Mouse (Mus musculus) gastrocnemius, postnatal 25 days (tissue): ENCODE data around the gene Saa2. TPM values are rescaled to one million over a fixed set of nuclear protein-coding genes. Genes with fewer than 3 reads are reported as not detected.
"Not testable (repeated sequence)": the region's sequence is repeated elsewhere in the genome, so short reads cannot be mapped to it uniquely, and the experiment has no call there.

ENCODE experiments used
- DNase-seq: peaks from one replicate; pipeline ENCODE4 v3.0.0; 2022
- long read RNA-seq, 2 experiments: library from polyadenylated mRNA; stranded (forward); transcript quantifications; one replicate each; pipeline ENCODE4 v2.0.0; 2021
- total RNA-seq, 2 experiments: library from RNA; stranded (reverse); gene quantifications; 1 replicate in 1 of 2; 2 replicates in 1 of 2; pipeline ENCODE4 v1.2.3; 2021

Gene Saa2
- not detected for total RNA-seq
- long read RNA-seq, experiment 1: 0 reads
- long read RNA-seq, experiment 2: 0 reads

DNA sequence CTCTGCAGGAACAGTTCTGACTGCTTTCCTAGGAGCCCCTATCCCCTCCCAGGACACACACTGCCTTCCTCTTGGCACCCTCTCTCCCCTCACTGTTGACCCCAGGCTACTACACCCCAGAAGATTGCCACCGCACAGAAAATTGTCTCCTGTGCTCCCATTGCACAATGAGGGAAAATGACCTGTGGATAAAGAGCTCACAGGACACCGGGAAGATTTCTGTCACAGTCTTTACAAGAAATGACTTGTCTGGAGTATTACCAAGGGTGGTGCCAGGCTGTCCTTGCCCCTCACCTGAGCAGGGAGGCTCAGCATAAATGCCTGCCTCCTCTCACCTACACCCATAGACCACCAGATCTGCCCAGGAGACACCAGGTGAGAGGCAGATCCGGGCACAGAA is at the start of gene Saa2:
TSS of gene Saa2 (plus strand) at position 301 of the 400 bp plus-strand sequence.
- no peak for DNase-seq

DNA sequence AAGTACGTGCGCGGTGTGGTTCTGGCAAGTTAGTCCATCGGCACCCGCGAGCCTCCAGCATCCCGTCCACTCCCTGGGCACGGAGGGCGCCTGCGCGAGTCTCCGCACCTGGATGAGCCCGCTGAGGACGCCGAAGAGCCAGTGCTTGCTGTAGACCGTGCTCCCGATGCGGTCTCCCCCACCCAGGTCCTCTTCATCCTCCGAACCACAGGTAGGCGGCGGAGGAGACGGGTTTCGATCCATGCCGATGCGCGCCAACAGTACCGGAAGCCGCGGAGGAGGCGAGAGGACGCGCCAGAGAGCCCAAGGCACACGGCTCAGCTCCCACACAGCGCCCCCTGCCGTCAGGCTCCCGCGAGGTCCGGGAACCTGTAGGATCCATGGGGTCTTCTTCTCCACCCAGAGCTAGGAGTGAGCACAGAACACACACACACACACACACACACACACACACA is 41.2 kb upstream of the Saa2 start, which contains the start of gene Saal1:
TSS of gene Saal1 (minus strand) at position 291 of the 455 bp plus-strand sequence.
- peak; percentile 67 for DNase-seq

DNA sequence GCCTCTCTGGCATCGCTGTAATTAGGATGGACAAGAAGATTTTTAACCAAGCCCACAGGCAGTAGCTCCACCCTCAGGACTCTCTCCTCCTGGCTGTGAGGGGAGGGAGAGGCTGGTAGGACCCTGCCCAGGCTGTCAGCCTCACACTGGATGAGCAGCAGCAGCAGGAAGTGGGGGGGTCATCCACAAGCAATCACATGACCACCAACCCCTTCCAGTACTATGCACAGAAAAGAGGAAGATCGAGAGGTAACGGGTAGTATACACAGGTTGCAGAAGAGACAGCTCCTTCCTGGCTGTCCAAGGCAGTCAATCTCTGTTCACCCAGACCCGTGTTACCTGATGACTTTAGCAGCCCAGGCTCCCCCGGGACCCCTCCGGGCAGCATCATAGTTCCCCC is 39.3 kb upstream of the Saa2 start:
- no peak for DNase-seq

DNA sequence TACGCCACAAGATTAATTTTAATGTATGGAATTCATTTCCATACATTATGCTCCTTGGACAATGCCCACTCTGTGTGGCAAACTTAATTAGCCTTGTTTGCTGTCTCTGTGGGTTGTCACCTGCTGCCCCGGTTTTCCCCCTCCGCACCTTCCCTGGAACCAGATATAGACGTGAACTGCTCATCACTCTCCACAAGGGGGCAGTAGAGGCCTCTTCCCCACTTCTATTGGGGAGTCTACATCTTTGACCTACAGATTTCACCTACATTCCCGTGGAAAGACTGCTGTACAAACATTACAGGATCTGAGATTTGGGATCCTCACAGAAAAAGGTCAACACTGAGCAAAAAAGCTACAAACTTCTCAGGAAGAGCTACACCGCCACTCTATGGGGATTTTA is 37.1 kb upstream of the Saa2 start:
- peak; percentile 25 for DNase-seq

DNA sequence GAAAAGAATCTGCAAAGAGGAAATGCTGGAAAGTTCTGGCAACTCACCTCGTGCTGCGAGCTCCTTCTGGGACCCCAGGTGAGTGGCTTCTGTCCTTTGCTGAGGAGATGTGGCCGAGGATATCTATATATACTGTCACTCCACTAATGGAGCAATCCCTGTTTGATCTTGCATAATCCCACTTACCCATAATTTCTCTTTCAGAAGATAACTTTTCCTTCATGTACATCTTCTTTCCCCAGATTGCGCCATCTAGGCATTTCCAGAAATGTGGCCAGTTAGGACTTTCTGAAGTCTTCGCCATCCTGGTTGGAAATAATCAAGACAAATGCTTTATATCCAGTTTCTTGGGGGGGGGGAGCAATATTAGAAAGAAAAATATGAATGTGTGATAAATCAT is 36.0 kb upstream of the Saa2 start, which contains the start of gene Saa3:
TSS of gene Saa3 (minus strand) at position 101 of the 400 bp plus-strand sequence.
- no peak for DNase-seq

DNA sequence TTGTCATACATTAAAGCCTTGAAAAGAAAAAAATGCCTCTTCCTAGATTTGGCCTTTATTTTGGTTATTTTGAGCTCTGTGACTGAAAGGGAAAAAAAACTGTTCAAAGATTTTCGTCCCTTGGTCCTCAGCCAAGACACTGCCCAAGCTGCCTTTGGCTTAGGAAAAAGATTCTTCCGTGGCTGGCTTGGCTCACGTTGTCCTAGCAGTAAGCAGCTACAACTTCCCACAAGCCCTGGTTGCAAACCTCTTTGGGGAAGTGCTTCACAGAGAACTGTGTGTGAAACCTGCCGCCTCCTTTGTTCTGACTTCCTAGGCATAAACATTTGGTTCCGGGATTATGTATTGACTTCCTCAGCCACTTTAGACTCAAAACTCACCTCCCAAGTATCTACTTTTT is 34.7 kb upstream of the Saa2 start:
- no peak for DNase-seq

DNA sequence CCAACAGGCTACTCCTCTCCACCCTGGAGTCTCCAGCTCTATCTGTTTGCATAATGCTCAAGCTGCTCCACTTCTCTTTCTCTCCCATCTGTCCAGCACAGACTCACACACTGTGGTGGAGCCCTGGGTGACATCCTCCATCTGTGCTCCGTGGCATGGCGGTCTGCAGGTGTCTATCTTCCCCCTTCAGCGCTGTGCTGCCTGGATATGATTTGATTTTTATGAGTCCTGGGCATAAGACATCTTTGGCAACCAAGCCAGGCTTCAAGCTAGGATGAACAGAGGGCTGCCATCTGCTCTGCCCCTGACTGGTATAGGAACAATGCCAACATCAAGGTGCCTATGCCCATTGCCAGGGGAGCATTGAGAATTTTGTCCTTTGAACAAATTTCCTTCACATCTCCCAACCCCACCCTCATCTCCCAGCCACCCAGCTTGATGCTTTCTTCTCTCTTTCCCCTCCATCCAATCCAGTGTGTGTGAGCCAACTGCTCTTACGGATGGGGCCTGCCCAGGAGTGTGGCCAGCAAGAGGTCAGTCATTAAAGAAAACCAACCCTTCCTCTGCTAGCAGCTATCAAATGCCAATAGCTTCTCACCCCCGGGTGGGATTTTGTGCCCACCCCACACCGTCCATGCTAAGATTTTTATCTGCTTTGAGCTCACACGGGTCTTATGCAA is 32.9 kb upstream of the Saa2 start:
- DNase-seq: no peak

DNA sequence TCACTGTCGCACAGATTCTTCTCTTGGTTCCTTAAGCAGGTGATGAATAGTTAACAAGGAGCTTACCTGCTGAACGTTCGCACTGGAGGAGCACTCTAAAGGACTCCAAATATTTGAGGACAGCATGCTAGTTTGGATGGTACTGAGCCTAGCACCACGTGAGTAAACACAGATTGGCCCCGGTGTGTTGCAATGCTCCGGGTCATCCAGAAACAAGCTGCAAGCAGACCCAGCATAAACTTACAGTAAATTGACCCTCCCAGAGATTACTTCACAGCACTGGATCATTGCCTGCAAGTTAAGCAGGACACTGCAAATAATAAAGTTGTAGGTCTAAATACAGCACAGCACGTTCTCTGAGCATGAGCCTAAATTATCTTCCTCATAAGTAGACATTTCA is 32.1 kb upstream of the Saa2 start:
- DNase-seq: peak; percentile 70

DNA sequence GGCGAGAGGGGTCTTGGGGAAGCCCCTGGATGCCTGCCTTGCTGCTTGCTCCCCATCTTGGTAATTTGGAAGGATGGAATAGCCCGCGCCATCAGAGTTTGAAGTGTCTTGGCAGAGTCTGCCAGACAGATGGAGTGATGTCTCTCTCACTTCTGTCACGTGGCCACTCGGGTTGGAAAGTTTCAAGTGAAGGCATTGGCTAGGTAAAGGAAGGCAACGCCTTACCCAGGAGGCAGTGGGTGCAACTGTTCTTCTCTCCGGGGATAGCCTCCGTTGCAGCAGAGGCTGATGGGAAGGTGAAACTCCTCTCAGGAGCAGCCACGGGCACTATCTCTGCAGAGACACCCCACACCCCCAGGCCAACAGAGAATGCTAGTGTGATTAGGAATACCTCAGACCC is 31.1 kb upstream of the Saa2 start:
- DNase-seq: no peak

DNA sequence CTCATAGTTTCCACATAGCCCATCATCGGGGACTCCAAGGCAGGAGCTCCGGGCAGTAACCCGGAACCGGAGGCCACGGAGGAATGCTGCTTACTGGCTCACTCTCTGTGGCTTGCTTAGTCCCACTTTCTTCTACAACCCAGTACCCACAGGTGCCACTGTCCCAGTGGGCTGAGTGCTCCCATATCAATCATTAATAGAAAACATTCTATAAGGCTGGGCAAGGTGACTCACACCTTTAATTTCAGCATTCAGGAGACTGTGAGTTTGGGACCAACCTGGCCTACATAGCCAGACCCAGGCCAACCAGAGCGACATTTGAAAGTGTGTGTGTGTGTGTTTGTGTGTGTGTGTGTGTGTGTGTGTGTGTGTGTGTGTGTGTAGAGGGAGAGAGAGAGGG is 28.2 kb upstream of the Saa2 start:
- no peak for DNase-seq

DNA sequence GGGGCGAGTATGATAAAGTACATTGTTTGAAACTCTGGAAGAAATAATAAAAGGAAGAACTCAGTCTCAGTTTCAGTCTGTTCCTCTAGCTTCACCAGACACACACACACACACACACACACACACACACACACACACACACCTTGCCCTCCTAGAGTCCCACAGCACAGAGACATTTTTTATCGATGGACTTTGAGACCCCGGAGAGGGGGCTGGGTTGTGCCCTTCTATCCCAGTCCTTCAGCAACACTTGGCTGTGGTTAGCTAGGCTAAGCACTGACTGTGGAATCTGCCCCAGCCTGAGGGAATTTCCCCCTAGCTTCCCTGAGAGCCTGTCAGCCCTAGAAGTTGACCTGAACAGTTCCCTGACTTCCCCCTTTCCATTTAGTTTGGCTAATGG is 27.7 kb upstream of the Saa2 start:
- no peak for DNase-seq

DNA sequence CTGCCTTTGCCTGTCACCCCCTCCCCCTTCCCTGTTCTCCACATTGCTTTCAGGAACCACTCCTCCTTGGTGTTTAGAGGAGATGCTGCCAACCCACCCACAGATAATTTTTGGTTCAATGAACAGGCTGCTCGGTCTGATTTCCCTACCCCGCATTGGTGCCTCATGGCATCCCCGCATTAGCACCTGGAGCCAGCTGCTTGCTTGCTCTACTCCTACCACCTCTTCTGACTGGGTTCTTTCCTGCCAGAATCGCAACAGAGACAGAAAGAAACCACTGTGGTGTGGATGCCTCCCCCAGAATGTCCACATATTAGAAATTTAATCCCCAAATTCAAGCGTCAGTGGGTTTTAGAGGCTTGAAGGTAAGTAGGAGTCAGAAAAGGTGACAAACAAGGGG is 27.2 kb upstream of the Saa2 start:
- no peak for DNase-seq

DNA sequence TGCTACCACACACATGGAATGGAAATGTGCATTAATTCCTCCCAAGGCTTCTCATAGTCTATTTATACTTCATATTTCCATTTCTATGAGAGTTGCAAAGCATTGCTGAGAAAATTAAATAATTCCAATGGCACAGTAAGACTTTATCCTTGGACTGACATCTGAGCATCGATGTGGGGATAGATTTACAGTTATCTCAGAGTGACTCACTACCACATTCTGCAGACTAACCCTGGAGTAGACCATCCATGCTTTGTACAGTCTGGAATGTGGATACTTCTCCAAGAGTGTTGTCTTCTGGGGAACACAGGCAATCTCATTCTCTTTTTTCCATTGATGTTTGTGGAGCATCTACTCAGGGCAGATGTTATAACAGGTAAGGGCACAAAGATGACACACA is 24.0 kb upstream of the Saa2 start:
- DNase-seq: no peak

DNA sequence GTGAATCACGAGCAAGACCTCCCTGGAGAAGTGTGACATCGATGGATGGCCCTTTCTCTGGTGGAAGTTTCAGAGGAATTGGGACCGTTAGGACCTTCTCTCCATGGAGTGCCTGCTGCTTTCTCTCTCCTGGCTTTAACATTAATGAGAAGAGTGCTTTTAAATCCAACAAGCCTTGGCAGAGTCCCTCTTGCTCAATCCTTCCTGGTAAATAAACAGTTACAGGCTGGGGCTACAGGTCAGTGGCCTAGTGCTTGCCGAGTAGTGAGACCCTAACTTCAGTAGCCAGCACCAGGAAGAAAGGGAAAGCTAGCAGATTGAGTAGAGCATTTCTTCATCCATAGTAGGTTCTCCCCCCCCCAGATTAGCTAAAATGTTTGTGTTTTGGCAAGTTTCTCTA is 19.1 kb upstream of the Saa2 start, which contains the start of gene Saa4:
TSS of gene Saa4 (minus strand) at position 146 of the 400 bp plus-strand sequence.
- DNase-seq: no peak

DNA sequence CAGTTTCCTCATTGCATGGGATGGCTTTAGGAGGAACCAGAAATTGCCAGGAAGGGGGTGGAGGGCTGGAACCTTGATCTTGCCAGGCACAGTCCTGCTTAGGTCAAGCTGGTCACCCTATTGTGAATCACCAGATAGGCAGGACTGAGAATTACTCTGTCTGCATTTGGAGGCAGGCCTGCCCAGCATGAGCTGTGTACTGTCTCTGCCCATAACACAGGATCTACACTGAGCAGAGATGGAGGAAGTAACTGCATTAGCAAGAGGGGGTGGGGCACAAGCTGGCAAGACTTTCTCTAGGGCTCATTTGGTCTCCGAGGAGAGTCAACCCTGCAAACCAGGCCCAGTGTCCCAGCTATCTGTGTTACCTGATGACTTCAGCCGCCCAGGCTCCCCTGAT is 16.6 kb upstream of the Saa2 start:
- no peak for DNase-seq

DNA sequence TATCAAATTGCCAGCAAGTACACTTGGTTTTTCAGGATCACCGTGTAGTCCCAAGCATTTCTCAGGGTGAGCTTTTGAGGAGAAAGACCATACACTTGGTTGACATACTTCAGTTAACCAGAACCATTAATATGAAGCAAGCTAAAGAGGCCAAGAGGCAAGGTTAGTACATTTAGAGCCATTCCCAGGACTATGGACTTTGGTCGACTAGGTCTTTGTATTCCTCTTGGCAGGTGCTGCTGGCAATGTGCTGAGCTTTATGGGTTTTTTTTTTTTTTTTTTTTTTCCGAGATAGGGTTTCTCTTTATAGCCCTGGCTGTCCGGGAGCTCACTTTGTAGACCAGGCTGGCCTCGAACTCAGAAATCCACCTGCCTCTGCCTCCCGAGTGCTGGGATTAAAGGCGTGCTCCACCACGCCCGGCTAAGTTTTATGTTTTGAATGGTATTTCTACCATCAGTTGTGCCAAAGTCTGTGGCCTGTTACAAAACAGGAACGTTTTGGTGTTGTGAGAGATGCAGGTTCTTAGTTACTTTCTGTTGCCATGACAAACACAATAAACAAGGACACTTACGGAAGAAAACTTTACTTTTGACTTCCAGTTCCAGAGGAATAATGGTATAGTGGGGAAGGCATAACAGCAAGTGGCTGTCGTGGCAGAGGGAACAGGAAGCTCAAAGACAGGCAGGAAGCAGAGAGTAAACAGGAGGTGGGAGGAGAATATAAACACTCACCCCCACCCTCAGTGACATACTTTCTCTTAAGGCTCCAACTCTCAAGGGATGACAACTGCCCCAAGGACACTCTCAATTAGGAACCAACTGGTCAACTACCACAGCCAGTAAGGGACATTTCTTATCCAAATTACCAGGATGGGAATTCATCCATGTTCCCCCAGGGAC is 12.8 kb upstream of the Saa2 start:
- DNase-seq: no peak

DNA sequence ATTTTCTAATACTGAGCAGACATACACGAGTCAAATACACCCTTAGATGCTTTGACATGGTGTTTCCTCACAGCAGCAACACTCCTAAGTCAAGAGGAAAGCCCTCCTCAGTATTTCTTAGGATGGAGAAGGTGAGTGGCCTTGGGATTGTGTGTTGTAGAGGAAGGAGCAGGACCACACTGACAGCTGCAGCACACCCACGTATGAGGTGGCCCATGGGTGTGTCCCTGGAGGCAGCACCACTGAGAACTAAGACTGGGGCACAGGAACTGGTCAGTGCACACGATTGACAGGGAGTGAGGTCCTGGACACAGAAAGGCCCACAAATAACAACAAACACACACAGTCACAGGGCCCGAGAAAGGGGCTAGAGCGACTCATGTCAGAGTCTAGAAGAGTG is 11.5 kb upstream of the Saa2 start:
- not testable (repeated sequence) for DNase-seq

DNA sequence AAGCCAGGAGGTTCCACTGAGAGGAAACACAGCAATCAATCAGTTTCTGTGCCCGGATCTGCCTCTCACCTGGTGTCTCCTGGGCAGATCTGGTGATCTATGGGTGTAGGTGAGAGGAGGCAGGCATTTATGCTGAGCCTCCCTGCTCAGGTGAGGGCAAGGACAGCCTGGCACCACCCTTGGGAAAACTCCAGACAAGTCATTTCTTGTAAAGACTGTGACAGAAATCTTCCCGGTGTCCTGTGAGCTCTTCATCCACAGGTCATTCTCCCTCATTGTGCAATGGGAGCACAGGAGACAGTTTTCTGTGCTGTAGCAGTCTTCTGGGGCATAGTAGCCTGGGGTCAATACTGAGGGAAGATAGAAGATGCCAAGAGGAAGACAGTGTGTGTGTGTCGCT is 8.7 kb upstream of the Saa2 start, which contains the start of gene Saa1:
TSS of gene Saa1 (minus strand) at position 101 of the 400 bp plus-strand sequence.
- not testable (repeated sequence) for DNase-seq

DNA sequence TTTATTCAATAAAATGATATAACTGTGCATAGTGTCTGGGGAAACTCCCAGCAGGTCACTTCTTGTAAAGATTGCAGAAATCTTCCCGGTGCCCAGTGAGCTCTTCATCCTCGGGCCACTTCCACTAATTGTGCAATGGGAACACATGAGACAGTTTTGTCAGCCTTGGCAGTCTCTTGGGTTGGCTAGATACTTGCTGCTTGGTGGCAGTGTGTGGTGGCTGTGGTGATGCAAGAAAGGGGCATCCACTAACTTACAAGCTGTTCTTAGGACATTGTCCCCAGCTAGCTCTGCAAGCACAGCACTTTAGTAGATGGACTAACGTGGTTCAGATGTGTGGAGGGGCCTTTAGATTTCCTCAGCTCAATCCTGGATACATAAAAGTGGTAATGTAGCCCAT is 5.8 kb upstream of the Saa2 start:
- DNase-seq: peak; percentile 17

DNA sequence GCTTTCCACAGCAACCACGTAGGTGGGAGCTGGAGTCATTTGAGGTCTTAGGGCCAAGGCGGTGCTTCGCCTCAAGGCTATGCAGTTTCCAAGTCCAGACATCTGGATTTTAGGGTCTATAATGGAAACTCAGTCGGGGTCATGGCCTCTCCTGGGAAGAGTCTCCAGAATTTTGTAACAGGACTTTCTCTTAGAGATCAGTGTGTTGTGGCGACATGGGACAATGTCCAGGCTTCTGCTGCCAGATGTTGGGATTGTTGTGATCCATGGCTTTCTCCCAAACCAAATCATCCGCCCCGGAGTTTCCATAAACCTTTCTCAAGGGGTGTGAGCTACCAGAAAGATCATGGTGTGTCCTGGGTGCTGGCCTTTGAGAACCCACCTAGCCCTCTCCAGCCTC is 5.2 kb upstream of the Saa2 start:
- peak; percentile 60 for DNase-seq

DNA sequence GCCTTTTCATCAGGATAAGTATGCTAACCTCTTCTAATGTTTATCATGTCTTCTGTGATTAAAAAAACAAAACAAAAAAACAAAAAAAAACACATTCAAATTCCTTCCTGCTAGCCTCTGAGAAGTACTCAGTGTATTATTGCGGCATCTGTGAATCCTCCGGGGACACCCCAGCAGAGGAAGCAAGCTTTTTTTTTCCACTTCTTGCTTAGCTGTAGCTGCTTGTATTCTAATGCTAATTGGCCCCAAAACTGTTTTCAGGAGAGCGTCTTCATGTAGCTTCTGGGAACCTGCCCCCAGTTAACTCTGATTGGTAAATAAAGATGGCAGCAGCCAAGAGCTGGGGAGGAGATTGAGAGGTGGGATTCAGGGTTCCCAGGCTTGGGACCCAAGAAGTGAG is 3.1 kb upstream of the Saa2 start:
- no peak for DNase-seq

DNA sequence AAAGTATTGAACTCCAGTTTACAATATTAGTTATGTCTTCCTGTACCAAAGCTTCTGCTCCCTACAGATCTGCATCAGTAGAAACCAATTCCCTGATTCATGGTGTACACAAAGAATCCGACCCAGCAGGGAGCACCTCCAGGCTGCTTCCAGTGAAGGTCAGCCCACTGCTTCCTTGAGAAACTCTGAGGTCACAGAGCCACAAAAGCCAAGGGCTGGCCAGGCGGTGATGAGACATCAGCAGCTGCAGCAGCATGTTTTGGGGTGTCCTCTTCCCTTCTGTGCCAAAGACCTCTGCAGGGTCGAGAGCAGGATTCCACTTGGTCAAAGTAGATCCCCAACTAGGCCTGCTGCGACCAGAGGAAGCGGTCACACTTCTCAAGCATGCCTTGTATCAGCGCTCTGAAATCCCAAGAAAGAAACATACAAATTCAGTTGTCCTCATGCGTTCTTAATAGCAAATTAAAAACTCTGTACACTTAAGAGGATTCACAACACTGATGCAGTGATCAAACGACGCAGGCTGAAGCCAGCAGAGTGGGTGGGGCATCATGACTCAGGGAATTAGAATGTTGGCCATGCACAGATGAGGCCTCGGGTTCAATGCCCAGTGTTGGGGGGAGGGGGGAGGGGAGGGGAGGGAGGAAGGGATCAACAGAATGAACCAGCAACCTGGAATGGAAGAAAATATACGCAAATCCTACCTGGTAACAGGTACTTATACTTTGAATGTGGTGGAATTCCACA is 9.6 kb downstream of the Saa2 start:
- DNase-seq: no peak
